Comparison of ENCODE assay signal across 10 mouse cellular contexts in the genomic region with DNA sequence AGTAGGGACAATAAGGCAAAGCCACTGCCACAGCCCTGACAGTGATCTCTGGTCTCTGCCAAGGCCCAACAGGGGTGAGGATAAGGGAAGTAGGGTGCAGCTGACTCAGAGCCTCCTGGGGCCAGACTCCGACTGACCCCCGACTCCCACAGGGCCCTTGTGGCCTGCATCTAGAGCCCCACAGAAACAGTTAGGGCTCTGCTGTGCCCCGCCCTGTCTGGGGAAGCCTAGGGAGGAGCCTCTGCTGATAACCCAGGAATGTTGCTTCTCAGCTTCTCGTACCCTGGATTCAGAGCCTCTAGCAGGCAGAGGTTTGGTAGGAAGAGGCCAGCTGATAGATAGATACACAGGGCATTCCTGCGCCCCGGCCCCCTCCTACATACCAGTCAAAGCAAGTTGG.
DNase-seq lines count a peak whose midpoint lies in the region; ATAC-seq and TF ChIP-seq lines count a peak whose summit lies in the region.
"Had no signal": no experiment of that assay in that cellular context is flagged by ENCODE, and none has a peak within 500 bp of the region (broad histone marks: within the 10 kb centered on the region; RNA-seq: fewer than 3 reads in every experiment).

No protein-coding gene starts in this region.

- H3K36me3 ChIP-seq in heart, embryonic 11.5 days (ENCODE audit: control insufficient read depth, insufficient read depth, low read length) = no peaks in the 10 kb centered on the region
- no peaks in the 10 kb centered on the region for H3K36me3 ChIP-seq in liver, embryonic 12.5 days
- H3K36me3 ChIP-seq in stomach, postnatal 0 days (ENCODE audit: control insufficient read depth, insufficient read depth, low read length) = no peaks in the 10 kb centered on the region
- H3K36me3 ChIP-seq: limb, embryonic 13.5 days had no signal

- TF ChIP-seq CTCF in stomach, postnatal 0 days (IDR thresholded peaks at IDR 0.05; ENCODE audit: low read depth) = no peak
- no peak for TF ChIP-seq CTCF in left cerebral cortex, adult 2 months (IDR thresholded peaks at IDR 0.05)

- H3K4me1 ChIP-seq in heart, embryonic 11.5 days (ENCODE audit: control insufficient read depth, insufficient read depth, low read length) = peaks cover 65% of the 10 kb centered on the region
- peaks cover 70% of the 10 kb centered on the region for H3K4me1 ChIP-seq in liver, embryonic 12.5 days
- H3K4me1 ChIP-seq in stomach, postnatal 0 days (replicated peaks; ENCODE audit: control insufficient read depth, insufficient read depth) = peaks cover 6% of the 10 kb centered on the region

- intact Hi-C loops in left cerebral cortex, adult 2 months (cut with DNase I) = no loop called here

- no peaks in the 10 kb centered on the region for H3K27me3 ChIP-seq in heart, embryonic 11.5 days (ENCODE audit: control insufficient read depth, insufficient read depth, low read length)
- no peaks in the 10 kb centered on the region for H3K27me3 ChIP-seq in liver, embryonic 12.5 days (replicated peaks)
- H3K27me3 ChIP-seq in stomach, postnatal 0 days (ENCODE audit: control insufficient read depth, insufficient read depth, low read length) = no peaks in the 10 kb centered on the region
- H3K27me3 ChIP-seq: limb, embryonic 13.5 days had no signal

- H3K4me3 ChIP-seq in heart, embryonic 11.5 days (ENCODE audit: low read depth, low read length) = no peak overlapping the region
- no peak overlapping the region for H3K4me3 ChIP-seq in liver, embryonic 12.5 days
- H3K4me3 ChIP-seq in stomach, postnatal 0 days (ENCODE audit: low read depth, low read length) = no peak overlapping the region
- no peak overlapping the region for H3K4me3 ChIP-seq in left cerebral cortex, adult 2 months
- H3K4me3 ChIP-seq: limb, embryonic 13.5 days had no signal

- peak overlapping the region; percentile 51 for H3K27ac ChIP-seq in heart, embryonic 11.5 days (ENCODE audit: low read depth, low read length)
- no peak overlapping the region for H3K27ac ChIP-seq in liver, embryonic 12.5 days
- no peak overlapping the region for H3K27ac ChIP-seq in stomach, postnatal 0 days (replicated peaks)
- H3K27ac ChIP-seq in left cerebral cortex, adult 2 months = no peak overlapping the region
- H3K27ac ChIP-seq: limb, embryonic 13.5 days had no signal

- H3K4me2 ChIP-seq in heart, embryonic 11.5 days = no peak overlapping the region; the same call in 1 of the 2 replicates
- H3K4me2 ChIP-seq in liver, embryonic 12.5 days = no peak overlapping the region
- H3K4me2 ChIP-seq in stomach, postnatal 0 days (replicated peaks; ENCODE audit: low read depth) = no peak overlapping the region
- H3K4me2 ChIP-seq: limb, embryonic 13.5 days had no signal

- ATAC-seq in heart, embryonic 11.5 days (replicated peaks; ENCODE audit: insufficient number of reproducible peaks, low FRiP score, low TSS enrichment) = no peak
- peak; percentile 42; the same call in 1 of the 2 replicates for ATAC-seq in liver, embryonic 12.5 days
- ATAC-seq in stomach, postnatal 0 days (ENCODE audit: low FRiP score, low TSS enrichment) = peak; percentile 56

- WGBS in heart, embryonic 11.5 days (ENCODE audit: insufficient replicate concordance) = 12% methylated on average over 6 of the region's 6 CpGs
- 15% methylated on average over 6 of the region's 6 CpGs for WGBS in liver, embryonic 12.5 days (ENCODE audit: insufficient replicate concordance)
- 47% methylated on average over 6 of the region's 6 CpGs for WGBS in stomach, postnatal 0 days

- TF ChIP-seq EP300 in stomach, postnatal 0 days (optimal IDR thresholded peaks at IDR 0.05) = no peak

- DNase-seq in ovary, adult 18-20 months (ENCODE audit: low spot score) = peak; percentile 55
- DNase-seq in ovary, postnatal 14 days (ENCODE audit: low spot score) = no peak
- DNase-seq in stomach, postnatal 0 days (ENCODE audit: low spot score) = peak; percentile 64
- no peak for DNase-seq in thymus, adult 18-20 months
- DNase-seq in left cerebral cortex, adult 2 months (ENCODE audit: extremely low spot score in 1 of 2, low spot score in 2 of 2) = no peak
- DNase-seq: cerebellum, adult 9-10 months; gastrocnemius, postnatal 36 days had no signal

- H3K9me3 ChIP-seq in heart, embryonic 11.5 days (replicated peaks; ENCODE audit: control insufficient read depth, low read length) = no peaks in the 10 kb centered on the region
- H3K9me3 ChIP-seq in liver, embryonic 12.5 days (replicated peaks) = no peaks in the 10 kb centered on the region
- H3K9me3 ChIP-seq in stomach, postnatal 0 days (ENCODE audit: control insufficient read depth, low read length) = no peaks in the 10 kb centered on the region
- H3K9me3 ChIP-seq: limb, embryonic 13.5 days had no signal

- H3K9ac ChIP-seq in heart, embryonic 11.5 days (ENCODE audit: low read depth, low read length) = 0 out of 2 replicates have a peak overlapping the region, but pooled peaks have one; percentile 7
- H3K9ac ChIP-seq in liver, embryonic 12.5 days = no peak overlapping the region
- no peak overlapping the region for H3K9ac ChIP-seq in stomach, postnatal 0 days (ENCODE audit: low read length)
- H3K9ac ChIP-seq: limb, embryonic 13.5 days had no signal

Comparison
In these comparisons a context has a peak if more than half of its experiments do, and no peak if none do; other contexts are left out.
1. DNase-seq: peak in ovary, adult 18-20 months (single experiment) and stomach, postnatal 0 days (single experiment); none in ovary, postnatal 14 days (single experiment), thymus, adult 18-20 months (0 of 2) and left cerebral cortex, adult 2 months (0 of 2).